Mouse (Mus musculus): ENCODE data around the gene Pnp.

- TF ChIP-seq EP300 (IDR thresholded peaks at IDR 0.05; ENCODE audit: low read depth) (no peak), CTCF (IDR thresholded peaks at IDR 0.05; ENCODE audit: low read depth) (peak; percentile 36)
These were observed 13.2 kb downstream of the Pnp start, which contains the start of gene Gm49342 for GRCm38 (mm10) chr14:50943932-50944667.

Measured in heart, postnatal 0 days (tissue).